Mouse (Mus musculus): ENCODE data around the gene Il1r1. TPM values are rescaled to one million over a fixed set of nuclear protein-coding genes. Genes with fewer than 3 reads are reported as not detected.

Il1r1 gene
- polyA plus RNA-seq, 1 experiment = 72.2 TPM

DNA sequence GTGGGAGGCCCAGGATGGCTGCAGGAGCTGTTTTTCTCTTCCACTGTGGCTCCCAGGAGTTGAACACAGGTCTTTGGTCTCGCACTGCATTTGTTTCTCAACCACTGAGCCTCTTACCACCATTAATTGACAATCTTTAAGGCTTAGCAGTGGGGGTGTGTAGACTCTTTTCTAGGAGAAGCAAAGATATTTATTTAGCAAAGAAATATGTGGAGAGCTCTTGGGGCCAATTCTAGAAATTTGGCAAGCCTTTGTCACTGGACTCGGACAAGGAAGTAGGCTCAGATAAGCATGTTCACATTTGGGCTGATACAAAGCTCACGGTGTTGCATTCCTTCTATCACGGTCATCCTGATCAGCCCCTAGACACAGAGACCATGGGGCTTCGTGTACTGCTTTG lies 34.0 kb upstream of the Il1r1 start:
- no peak overlapping the region for H3K4me3 ChIP-seq (ENCODE audit: insufficient read depth, low read length)
- TF ChIP-seq CTCF (IDR thresholded peaks at IDR 0.05; ENCODE audit: borderline replicate concordance, insufficient read depth, low read length) = no peak
- no peak for TF ChIP-seq POLR2A (IDR thresholded peaks at IDR 0.05; ENCODE audit: low read depth, low read length)
- no peak overlapping the region for H3K27ac ChIP-seq (ENCODE audit: insufficient read depth, low read length)
- peaks cover 5% of the 10 kb centered on the region; the same call in 1 of the 2 replicates for H3K4me1 ChIP-seq (ENCODE audit: control insufficient read depth, insufficient read depth, low read length)

DNA sequence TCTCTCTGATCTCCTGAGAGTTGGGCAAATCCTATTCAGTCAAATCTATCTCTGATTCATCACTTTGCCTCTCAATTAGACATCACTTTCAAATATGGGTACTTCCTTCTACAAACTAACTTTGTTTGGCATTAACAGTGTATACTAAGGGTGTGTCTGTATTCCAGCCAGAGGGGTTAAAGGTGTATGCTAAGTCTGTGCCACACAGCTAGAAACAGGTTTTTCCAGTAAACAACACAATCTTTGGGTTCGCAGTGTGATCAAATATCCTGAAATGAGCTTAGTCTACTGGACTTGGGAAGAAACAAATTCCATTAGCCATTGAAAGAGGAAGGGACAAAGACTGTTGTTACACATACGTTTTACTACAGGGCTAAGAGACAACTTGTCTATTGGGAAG lies 30.6 kb upstream of the Il1r1 start:
- TF ChIP-seq POLR2A (IDR thresholded peaks at IDR 0.05; ENCODE audit: low read depth, low read length) (no peak), CTCF (IDR thresholded peaks at IDR 0.05; ENCODE audit: borderline replicate concordance, insufficient read depth, low read length) (no peak)
- Histone ChIP-seq H3K27ac (ENCODE audit: insufficient read depth, low read length) (no peak overlapping the region), H3K4me3 (ENCODE audit: insufficient read depth, low read length) (no peak overlapping the region), H3K4me1 (ENCODE audit: control insufficient read depth, insufficient read depth, low read length) (no peaks in the 10 kb centered on the region)

DNA sequence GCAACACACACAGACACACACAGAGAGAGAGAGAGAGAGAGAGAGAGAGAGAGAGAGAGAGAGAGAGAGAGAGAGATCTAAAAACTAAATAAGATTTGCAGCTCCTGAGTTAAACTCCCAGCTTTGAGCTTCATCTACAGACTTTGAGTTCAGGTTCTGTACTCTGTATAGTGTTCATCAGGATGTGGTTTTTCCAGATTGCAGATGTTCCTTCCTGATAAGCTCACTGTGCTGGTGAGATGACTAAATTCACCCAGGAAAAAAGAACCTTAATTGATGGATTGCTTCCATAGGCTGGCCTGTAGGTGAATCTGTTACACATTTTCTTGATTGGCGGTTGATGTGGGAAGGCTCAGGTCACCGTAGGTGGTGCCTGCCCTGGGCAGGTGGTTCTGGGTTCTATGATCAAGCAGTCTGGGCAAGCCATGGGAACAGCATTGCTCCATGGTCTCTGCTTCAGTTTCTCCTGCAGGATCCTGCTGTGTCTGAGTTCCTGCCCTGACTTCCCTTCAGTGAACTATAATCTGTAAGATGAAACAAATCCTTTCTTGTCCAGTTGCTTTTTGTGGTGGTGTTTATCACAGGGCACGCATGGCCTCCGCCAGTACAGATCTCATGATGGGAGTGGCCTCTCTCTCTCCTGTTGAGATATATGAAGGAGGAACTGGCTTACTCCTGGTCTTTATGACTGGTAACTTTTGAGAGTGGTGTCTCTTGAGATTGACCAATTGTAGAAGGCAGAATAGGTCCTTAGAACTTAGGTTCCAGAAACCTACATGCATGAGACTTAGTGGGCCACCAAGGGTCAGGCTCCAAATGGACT lies 11.3 kb upstream of the Il1r1 start:
- TF ChIP-seq CTCF (IDR thresholded peaks at IDR 0.05; ENCODE audit: borderline replicate concordance, insufficient read depth, low read length) = no peak
- no peak for TF ChIP-seq POLR2A (IDR thresholded peaks at IDR 0.05; ENCODE audit: low read depth, low read length)
- Histone ChIP-seq H3K4me3 (ENCODE audit: insufficient read depth, low read length) (no peak overlapping the region), H3K4me1 (ENCODE audit: control insufficient read depth, insufficient read depth, low read length) (peaks cover 2% of the 10 kb centered on the region; the same call in 1 of the 2 replicates), H3K27ac (ENCODE audit: insufficient read depth, low read length) (no peak overlapping the region)

DNA sequence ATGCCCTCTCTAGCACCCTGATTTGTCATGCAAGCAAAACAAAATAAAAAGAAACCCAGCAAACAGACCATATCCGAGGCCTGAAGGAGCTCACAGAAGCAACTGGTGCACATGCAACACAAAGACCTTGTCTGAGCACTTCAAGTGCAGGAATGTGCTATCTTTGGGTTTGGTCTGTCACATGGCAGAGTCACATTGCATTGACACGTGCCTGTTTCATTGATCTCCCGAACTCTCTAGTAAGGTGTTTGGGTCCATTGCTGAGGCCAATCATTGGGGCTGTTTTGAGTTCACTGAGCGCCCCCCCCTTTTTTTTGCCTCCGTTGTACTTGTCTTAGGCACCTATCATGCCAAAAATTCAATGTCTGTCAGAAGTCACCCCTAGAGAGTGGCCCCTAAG lies 7.4 kb upstream of the Il1r1 start:
- Histone ChIP-seq H3K4me3 (ENCODE audit: insufficient read depth, low read length) (no peak overlapping the region), H3K27ac (ENCODE audit: insufficient read depth, low read length) (peak overlapping the region; percentile 55), H3K4me1 (ENCODE audit: control insufficient read depth, insufficient read depth, low read length) (peaks cover 2% of the 10 kb centered on the region; the same call in 1 of the 2 replicates)
- TF ChIP-seq CTCF (IDR thresholded peaks at IDR 0.05; ENCODE audit: borderline replicate concordance, insufficient read depth, low read length) = no peak
- no peak for TF ChIP-seq POLR2A (IDR thresholded peaks at IDR 0.05; ENCODE audit: low read depth, low read length)

DNA sequence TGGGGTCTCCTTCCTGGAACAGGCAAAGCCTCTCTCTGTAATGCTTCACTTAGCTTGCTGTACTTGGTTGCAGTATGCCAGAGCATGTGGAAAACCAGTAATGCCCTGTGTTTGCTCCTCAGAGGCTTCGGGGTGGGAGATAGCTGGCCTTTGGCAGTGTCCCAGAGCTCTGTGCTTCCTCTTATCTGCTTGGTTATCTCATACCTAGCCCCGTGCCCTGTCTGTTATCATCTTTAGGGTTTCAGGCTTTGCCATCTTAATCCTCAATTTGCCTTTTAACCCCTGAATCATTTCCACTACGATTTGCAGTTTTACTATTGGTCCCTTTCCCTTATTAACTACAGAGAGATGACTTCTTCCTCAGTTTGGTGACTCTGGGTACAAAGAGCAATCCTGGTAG lies 6.3 kb upstream of the Il1r1 start:
- H3K27ac ChIP-seq (ENCODE audit: insufficient read depth, low read length) = no peak overlapping the region
- H3K4me3 ChIP-seq (ENCODE audit: insufficient read depth, low read length) = no peak overlapping the region
- H3K4me1 ChIP-seq (ENCODE audit: control insufficient read depth, insufficient read depth, low read length) = peaks cover 2% of the 10 kb centered on the region; the same call in 1 of the 2 replicates
- no peak for TF ChIP-seq CTCF (IDR thresholded peaks at IDR 0.05; ENCODE audit: borderline replicate concordance, insufficient read depth, low read length)
- no peak for TF ChIP-seq POLR2A (IDR thresholded peaks at IDR 0.05; ENCODE audit: low read depth, low read length)

DNA sequence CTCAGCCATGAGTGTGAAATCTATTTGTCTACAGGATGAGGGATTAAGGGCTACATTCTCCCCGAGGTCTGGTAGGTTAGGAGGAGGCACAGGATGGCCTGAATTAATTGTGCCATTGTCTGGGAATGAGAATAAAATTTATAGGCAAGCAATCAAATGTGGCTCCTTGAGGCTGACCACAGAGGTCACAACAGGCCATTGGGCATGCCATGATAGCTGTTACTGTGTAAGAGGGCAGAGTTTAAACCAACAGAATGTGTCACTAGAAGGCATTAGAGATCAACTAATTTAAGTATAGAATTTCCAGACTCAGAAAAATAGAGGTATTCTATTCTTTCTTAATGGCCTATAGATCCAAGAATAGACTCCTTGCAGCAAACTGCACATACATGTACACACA lies 4.3 kb upstream of the Il1r1 start:
- TF ChIP-seq CTCF (IDR thresholded peaks at IDR 0.05; ENCODE audit: borderline replicate concordance, insufficient read depth, low read length) (no peak), POLR2A (IDR thresholded peaks at IDR 0.05; ENCODE audit: low read depth, low read length) (no peak)
- H3K27ac ChIP-seq (ENCODE audit: insufficient read depth, low read length) = no peak overlapping the region
- no peak overlapping the region for H3K4me3 ChIP-seq (ENCODE audit: insufficient read depth, low read length)
- H3K4me1 ChIP-seq (ENCODE audit: control insufficient read depth, insufficient read depth, low read length) = peaks cover 2% of the 10 kb centered on the region; the same call in 1 of the 2 replicates

DNA sequence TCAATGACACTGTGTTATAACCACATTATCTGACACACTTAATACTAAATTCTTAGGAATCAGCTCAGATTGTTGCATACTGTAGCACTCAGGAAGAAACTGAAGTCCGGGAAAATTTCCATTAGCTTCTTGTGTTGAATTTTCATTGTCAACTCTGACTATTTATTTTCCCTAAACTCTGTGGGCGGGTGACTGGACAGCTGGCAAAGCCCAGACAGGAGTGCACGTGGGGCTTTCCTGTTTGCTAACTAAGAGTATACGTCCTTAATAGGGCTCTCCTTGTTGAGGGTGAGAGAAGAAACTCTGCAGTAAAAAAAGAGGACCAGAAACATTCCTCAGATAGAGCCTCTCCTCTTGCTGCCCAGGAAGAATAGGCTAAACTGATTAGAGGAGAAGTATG lies 3.0 kb upstream of the Il1r1 start:
- peaks cover 5% of the 10 kb centered on the region; the same call in 1 of the 2 replicates for H3K4me1 ChIP-seq (ENCODE audit: control insufficient read depth, insufficient read depth, low read length)
- TF ChIP-seq CTCF (IDR thresholded peaks at IDR 0.05; ENCODE audit: borderline replicate concordance, insufficient read depth, low read length) = no peak
- TF ChIP-seq POLR2A (IDR thresholded peaks at IDR 0.05; ENCODE audit: low read depth, low read length) = no peak
- no peak overlapping the region for H3K4me3 ChIP-seq (ENCODE audit: insufficient read depth, low read length)
- H3K27ac ChIP-seq (ENCODE audit: insufficient read depth, low read length) = peak overlapping the region; percentile 55

DNA sequence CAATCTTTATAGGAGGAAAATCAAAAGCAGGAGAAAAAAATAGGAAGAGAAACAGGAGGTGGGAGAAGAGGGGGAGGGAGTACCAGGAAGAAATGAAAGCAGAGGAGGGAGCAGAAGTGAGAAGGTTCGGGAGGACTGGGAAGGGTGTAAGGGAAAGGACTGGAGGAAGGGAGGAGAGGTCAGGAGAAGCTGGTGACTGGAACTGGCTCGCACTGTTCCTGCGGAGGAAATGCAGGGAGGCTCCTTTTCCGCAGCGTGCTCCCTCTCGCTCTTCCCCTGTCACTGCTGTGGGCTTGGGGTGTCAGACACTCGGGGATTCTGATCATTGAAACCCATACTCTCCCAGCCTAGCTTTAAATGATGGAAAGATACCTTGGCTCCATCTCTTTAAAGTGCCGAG lies 2.2 kb upstream of the Il1r1 start:
- TF ChIP-seq POLR2A (IDR thresholded peaks at IDR 0.05; ENCODE audit: low read depth, low read length) (no peak), CTCF (IDR thresholded peaks at IDR 0.05; ENCODE audit: borderline replicate concordance, insufficient read depth, low read length) (no peak)
- 0 out of 2 replicates have a peak, but pooled peaks cover 3% of the 10 kb centered on the region for H3K4me1 ChIP-seq (ENCODE audit: control insufficient read depth, insufficient read depth, low read length)
- H3K27ac ChIP-seq (ENCODE audit: insufficient read depth, low read length) = peak overlapping the region; percentile 41
- no peak overlapping the region for H3K4me3 ChIP-seq (ENCODE audit: insufficient read depth, low read length)

DNA sequence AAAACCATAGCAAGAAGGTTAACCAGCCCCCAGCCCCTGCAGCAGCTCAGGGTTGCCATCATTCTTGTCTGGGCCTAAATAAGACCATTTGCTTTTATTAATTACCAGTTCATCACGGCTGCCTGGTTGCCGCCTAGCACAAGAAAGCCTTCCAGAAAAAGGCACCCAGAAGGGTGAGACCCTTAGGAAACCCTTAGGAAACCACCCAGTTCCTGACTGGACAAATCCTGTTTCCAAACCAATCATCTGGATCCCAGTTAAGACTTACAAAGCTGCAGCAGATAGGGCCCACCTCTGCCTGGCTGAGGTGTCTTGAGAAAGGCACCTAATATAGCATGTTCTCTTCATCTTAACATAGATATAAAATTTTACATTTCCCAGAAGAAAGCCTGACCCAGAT lies 1.3 kb upstream of the Il1r1 start:
- 0 out of 2 replicates have a peak, but pooled peaks cover 4% of the 10 kb centered on the region for H3K4me1 ChIP-seq (ENCODE audit: control insufficient read depth, insufficient read depth, low read length)
- TF ChIP-seq CTCF (IDR thresholded peaks at IDR 0.05; ENCODE audit: borderline replicate concordance, insufficient read depth, low read length) (no peak), POLR2A (IDR thresholded peaks at IDR 0.05; ENCODE audit: low read depth, low read length) (no peak)
- H3K27ac ChIP-seq (ENCODE audit: insufficient read depth, low read length) = no peak overlapping the region
- no peak overlapping the region for H3K4me3 ChIP-seq (ENCODE audit: insufficient read depth, low read length)

DNA sequence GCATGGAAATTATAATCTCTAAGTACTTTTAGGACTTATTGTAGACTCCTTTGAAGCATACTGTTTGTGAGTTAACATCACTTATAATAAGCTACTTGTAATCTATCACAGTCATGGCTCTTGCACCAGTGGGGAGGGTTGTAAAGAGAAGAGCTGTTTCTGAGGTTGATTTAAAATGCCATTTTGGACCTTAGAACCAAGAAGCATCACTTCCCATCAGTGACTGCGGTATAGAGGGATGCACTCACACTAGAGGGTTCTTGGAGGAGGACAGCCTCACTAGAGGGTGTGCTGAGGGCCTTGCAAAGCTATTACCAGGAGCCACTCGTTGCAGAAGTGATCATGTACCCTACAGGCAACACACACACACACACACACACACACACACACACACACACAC lies 700 bp downstream of the Il1r1 start:
- H3K27ac ChIP-seq (ENCODE audit: insufficient read depth, low read length) = peak overlapping the region; percentile 86
- H3K4me1 ChIP-seq (ENCODE audit: control insufficient read depth, insufficient read depth, low read length) = peaks cover 9% of the 10 kb centered on the region; the same call in 1 of the 2 replicates
- H3K4me3 ChIP-seq (ENCODE audit: insufficient read depth, low read length) = peak overlapping the region; percentile 26; the same call in 1 of the 2 replicates
- TF ChIP-seq CTCF (IDR thresholded peaks at IDR 0.05; ENCODE audit: borderline replicate concordance, insufficient read depth, low read length) = no peak
- TF ChIP-seq POLR2A (IDR thresholded peaks at IDR 0.05; ENCODE audit: low read depth, low read length) = no peak
